Mouse (Mus musculus): ENCODE data around the gene Wsb1.
"Not testable (repeated sequence)": the region's sequence is repeated elsewhere in the genome, so short reads cannot be mapped to it uniquely, and the experiment has no call there.

Gene Wsb1

DNA sequence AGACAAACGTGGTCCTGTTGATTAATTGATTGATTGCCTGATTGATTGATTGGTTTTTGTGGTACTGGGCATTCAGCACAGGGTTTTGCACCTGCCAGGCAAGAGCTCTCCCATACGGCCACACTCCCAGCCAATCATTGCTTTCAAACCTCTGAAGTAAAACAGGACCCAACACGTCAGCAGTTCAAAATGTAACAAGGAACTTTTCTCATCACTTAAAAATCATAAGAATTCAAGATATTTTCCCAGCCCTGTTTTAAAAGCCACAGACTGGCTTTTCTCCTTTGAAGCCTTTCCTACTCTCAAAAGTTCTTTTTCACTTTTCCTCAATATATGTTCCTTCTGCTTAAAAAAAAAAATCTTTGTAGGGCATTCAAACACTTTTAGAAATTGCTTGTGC lies 9.9 kb upstream of the Wsb1 start:
- no peak for DNase-seq (ENCODE audit: low spot score)

- not testable (repeated sequence) for DNase-seq (ENCODE audit: low spot score)
Measured at GRCm38 (mm10) chr11:79260126-79260525, 5.7 kb upstream of the Wsb1 start.

GRCm38 (mm10) chr11:79258738-79259137 lies 4.3 kb upstream of the Wsb1 start:
- DNase-seq (ENCODE audit: low spot score): no peak

DNA sequence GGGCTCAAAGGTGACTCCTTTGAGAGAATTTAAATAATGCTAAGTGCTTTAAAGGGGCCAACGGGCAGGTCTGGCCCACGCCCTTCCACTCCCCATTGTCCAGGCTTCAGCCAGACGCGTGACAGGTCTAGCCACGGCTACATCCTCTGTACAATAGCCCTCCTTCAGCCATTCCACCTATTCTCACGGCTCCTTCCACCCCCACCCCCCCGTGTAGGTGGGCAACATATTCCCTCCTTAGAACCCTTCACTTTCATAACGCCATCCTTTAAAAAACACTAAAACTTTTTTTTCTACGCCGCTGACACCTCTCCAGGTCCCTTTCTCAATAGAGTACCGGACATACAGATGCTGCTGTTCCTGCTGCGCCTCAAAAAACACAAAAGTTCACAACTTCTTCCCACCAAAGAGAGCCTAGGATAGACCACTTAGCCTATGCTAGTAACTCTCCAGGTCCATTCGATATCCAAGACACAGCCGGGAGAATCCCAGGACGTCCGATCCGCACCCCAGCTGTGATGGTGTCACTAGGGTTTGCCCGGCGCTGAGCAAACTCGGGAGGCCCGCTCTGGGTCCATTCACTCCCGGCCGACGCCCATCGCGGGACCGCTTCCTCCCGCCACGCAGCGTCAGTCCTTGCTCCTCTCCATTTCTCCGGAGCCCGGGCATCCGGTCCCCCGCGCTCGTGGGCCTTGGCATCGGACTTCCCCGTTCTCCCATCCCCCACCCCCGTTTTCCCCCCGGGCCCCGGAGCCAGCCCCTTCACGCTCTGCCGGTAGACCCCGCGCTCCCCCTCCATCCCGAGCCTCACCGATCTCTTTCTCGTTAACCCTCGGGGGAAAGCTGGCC lies 705 bp downstream of the Wsb1 start:
- no peak for DNase-seq (ENCODE audit: low spot score)

- DNase-seq (ENCODE audit: low spot score): no peak
Measured at GRCm38 (mm10) chr11:79252881-79253541, 1.5 kb downstream of the Wsb1 start.

DNA sequence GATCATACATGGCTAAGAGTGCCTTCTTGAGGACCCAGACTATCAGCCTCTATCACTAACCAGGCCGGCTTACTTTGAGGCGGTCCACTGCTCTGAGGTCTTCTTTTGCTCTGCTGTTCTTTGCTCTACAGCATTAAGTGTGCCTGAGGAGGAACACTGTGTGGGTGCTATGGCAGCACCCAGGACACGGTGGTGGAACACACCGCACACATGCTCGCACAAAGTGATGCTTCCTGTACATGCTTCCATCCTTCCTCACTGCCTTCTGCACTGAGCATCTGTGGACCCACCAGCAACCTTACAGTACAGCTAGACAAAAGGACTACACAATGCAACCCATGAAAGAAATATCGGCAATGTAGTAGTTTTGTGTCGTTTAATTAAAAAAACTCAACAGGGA lies 15.4 kb downstream of the Wsb1 start:
- DNase-seq (ENCODE audit: low spot score): no peak

DNA sequence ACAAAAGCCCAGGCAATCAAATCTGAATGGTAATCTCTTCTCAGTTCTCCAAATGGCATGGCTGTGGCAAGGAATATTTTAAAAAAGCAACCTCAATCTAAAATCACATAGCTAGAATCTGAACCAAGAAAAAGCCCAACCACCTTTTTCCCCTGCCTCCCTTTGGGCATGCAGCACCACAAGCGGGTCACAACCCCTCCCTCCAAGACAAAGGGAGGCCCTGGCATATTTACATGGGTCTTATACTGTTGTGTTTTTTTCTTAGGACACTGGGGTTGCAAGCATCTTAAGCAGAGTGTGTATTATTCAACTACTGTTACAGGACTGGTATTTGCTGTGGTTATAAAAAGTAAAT lies 16.1 kb downstream of the Wsb1 start:
- no peak for DNase-seq (ENCODE audit: low spot score)

GRCm38 (mm10) chr11:79237644-79238397 lies 16.6 kb downstream of the Wsb1 start:
- no peak for DNase-seq (ENCODE audit: low spot score)

DNA sequence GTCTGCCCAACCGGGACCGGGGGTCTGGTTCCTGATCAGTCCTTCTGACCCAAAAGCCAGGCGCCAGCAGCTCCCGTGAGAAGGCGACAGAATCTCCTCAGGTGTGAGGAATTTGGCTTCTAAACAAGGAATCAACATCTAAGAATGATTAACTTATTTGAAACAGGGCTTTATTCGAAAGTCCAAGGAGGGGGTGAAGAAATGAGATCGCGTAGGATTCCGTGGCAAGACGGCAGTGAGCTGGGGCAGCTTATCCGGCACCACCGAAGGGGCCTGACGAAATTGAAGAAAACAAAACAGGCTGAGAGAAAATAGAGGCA lies 24.3 kb downstream of the Wsb1 start:
- DNase-seq (ENCODE audit: low spot score): no peak

DNA sequence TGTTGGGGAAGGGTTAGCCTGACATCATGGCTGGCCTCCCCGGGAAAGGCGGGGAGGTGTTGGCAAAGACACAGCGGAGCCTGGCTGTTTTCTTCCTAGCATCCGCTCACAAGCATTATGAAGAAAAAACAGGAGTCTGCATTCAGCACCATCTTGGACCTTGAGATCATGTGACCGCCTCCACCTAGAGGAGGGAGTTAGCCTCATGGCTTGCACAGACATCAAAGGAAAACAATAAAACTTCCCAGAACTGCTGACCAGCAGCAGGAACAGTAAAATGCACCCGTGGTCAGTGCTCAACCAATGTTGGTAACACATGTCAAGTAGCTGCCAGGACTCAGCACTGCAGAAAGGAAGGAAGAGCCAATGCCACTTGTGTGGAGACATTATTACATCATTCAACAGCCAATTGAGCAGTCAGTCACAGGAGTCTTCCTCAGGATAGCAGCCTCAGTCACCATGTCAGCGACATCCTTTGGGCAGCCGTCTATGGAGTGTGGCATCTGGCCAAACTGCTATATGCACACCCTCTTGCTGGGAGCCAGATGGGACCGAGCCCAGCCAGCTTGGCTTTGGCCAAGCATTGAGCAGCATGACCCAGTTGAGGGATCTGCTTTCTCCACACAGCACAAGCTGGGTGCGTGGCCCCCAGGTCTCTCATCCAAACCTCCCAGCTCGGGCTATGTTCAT lies 24.8 kb downstream of the Wsb1 start:
- DNase-seq (ENCODE audit: low spot score): no peak

GRCm38 (mm10) chr11:79229057-79229504 lies 25.4 kb downstream of the Wsb1 start:
- DNase-seq (ENCODE audit: low spot score): no peak

GRCm38 (mm10) chr11:79228089-79228488 lies 26.4 kb downstream of the Wsb1 start:
- DNase-seq (ENCODE audit: low spot score): no peak

DNA sequence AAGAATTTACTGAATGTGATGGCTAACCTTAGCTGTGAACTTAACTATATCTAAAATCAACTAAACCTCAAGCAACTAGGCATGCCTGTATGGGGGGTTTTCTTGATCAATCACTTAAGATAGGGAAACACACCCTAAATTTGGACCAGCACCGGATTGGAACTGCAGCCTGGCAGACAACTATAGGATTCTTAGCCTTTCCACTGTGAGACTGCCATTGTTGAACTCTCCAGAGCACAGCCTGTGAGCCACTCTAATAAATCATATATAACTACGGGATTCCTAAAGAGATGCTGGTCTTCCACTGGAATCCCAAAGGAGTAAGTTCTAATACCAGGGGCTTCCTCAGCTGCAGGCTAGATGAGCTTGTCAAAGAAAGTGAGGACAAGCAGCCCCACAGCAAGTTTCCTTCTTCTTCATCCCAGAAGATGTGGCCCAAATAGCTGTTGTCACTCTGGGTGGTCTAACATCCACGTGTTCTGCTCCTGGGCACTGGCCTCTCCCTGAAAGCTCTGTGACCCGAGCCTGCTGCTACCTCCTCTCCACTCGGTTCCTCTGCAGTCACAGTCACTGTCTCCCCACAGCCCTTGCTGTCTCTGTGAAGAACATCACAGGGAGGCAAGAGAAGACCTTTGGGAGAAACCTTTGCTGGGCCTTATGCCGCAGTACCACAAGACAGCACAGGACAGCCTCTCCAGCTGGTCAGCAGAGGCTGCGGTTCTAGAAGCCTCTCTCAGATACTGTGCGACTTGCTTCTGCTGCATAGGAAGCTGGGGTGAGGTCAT lies 28.9 kb downstream of the Wsb1 start:
- DNase-seq (ENCODE audit: low spot score): no peak

DNA sequence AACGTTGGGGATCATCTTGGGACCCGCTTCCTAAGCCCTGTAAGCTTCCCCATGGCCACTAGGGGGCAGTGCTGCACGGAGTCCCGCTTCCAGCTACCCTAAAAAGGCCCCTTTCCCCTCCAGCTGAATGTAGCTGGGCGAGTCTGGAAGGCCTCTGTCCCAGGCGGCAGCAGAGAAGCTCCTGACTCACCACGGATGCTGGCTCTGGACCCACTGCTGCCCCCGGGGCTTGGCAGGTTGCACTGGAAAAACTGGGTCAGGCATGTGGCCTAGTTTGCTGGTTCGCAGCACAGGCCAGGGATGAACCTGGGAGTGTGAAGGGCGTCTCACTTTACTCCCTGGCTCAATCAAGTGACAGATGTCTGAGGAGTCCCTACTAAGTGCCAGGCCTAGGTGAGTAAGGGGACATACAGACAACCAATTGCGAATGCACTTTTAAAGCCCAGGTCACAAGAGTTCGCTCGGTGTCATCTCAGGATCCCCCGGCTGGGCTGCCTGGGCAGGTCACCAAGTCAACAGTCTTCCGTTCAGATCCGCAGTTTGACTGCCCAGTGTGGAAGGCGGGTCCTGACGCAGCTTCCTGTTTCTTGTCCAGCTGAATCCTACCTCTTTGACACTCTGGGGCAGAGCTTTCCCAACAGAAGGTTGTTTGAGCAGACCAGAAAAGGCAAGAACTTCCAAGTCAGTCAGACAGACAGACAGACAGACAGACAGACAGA lies 29.8 kb downstream of the Wsb1 start:
- DNase-seq (ENCODE audit: low spot score): peak; percentile 38

- no peak for DNase-seq (ENCODE audit: low spot score)
Measured at GRCm38 (mm10) chr11:79223420-79223819, 31.1 kb downstream of the Wsb1 start.

GRCm38 (mm10) chr11:79222661-79223060 lies 31.8 kb downstream of the Wsb1 start:
- no peak for DNase-seq (ENCODE audit: low spot score)

DNA sequence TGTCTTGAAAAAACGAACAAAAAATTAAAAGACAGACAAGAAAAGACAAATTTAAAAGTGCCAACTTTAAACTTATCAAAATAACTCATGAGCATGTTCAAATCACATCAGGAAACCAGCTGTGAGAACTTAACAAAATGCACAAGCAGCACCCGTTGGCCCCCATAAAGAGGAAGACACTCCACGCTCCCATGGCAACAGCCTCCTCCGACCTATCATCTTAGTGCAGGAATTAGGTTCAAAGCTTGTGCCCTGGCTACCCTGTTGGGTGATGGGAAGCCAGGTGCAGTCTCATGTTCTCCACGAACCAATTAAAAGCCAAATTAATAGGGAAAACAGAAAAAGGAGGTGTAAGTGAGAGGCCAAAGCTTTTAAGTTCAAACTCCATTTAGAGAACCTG lies 32.8 kb downstream of the Wsb1 start:
- no peak for DNase-seq (ENCODE audit: low spot score)

DNA sequence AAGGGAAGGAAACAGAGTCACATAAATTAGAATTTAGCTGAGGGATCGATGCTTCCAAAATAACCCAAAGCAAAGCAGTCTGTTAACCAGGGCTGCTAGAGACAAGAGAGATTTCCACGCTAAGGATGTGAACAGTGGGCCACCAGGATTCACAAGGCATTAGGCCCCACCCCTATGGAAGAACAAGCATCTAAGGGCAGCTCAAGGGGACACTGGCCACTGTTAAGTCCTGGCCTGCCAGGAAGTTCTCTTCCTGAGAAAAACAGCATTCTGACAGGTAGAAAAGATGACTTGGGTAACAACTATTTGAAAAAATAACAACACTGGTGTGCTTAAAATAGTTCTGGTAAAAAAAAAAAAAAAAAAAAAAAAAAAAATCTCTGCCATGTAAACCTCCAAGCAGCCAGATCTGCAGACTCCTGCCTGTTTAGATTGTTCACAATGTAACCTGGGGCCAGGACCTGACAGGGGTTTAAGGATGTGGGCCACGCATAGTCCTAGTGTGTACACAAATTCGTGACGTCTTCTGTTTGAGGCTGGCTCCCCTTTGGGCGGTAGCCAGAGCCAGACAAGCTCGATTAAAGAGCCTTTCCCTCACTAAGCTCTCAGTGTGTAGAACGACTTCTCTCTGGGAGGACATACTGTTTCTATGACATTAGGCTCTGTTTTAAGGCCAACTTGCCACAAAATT lies 35.4 kb downstream of the Wsb1 start:
- no peak for DNase-seq (ENCODE audit: low spot score)

DNA sequence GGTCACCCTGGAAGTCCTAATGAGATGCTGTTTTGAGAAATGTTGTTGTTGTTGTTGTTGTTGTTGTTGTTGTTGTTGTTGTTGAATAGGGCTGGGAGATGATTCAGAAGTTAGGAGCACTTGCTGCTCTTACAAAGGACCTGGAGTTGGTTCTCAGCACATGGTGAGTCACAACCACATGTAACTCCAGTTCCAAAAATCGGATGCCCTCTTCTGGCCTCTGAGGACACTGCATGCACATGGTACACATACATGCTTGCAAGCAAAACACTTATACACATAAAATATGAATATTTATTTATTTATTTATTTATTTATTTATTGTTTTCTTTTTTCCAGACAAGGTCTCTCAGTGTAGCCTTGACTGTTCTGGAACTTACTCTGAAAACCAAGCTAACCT lies 36.4 kb downstream of the Wsb1 start:
- DNase-seq (ENCODE audit: low spot score): no peak

DNA sequence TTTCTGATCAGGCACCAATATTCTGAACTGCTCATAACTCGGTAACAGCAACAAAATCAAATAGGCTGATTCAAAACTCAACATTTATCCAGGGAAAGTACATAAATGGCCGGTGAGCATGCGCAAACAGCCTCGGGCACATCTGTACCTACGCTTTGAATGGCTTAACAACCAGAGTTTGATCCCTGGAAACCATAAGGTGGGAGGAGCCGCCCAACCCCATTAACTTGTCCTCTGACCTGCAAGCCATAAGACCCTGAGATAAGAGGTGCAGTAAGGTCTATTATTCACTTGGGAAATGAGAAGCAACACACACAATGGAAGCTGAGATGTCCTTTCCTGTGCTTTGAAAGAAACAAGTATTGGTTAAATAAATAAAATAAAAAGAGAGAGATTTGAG lies 37.3 kb downstream of the Wsb1 start:
- DNase-seq (ENCODE audit: low spot score): no peak

All from layer of hippocampus, adult 9-10 months (tissue).